Mouse (Mus musculus) lung, adult 2 months (tissue): ENCODE data around the gene Lrrc1.

Experiments
- CTCF ChIP-seq: fragments of 200-500 bp; IDR thresholded peaks from 2 replicates; pipeline ENCODE4 v1.5.1; 2011; ENCODE audit warnings: mild to moderate bottlenecking, low read length, control low read depth; ENCODE audit not compliant: insufficient read depth
- POLR2A ChIP-seq: fragments of 200-500 bp; IDR thresholded peaks from 2 replicates; pipeline ENCODE4 v1.6.1; 2011; ENCODE audit warnings: low read depth, mild to moderate bottlenecking, control low read depth, low read length, borderline replicate concordance; ENCODE audit errors: extremely low read depth

- TF ChIP-seq POLR2A (no peak), CTCF (no peak)
Observed at GRCm38 (mm10) chr9:77535021-77535744, 9.5 kb downstream of the Lrrc1 start.
